Mouse (Mus musculus) liver, postnatal 0 days (tissue): ENCODE measurements around the gene Rnft2.

Experiments used
- CTCF ChIP-seq: sonication (generic); IDR thresholded peaks from 2 replicates; pipeline ENCODE4 v1.5.1; 2016; ENCODE audit warnings: antibody characterized with exemption, low read depth
- EP300 ChIP-seq: IDR thresholded peaks from 2 replicates; pipeline ENCODE4 v1.6.1; 2016; ENCODE audit warnings: antibody characterized with exemption, low read depth, mild to moderate bottlenecking

DNA sequence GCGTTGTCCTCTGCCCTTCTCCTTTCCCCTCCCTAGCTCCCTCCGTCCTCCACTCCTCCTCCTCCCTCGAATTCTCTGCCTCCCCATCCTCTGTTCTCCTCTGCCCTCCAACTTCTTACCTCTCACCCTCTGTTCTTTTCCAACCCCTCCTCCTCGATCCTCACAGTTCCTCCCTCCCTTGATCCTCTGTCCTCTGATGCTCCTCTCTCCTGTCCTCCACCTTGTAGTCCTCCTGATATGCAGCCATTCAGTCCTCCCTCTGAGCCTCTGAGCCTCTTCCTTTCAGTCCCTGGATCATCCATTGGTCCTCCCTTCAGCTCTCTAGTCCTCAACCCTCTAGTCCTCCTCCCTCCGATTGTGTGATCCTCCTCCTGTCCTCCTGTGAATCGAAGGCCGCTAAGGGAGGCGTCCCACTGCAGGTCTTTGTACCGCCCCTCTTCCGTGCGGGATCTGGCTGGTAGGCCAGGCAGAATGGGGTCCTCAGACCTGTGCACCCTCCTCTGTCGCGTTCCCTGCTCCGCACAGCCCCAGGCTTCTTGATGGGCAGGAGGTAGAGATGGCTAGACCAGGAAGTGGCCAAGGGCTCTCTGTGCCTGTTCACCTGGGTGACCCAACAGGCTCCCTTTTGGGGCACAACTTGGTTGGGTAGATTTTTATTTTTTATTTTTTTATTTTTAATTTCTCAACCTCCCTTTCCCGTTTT is 841 bp upstream of the Rnft2 start:
- TF ChIP-seq CTCF (no peak), EP300 (no peak)
